Mouse (Mus musculus) gastrocnemius, postnatal 10 days (tissue): ENCODE results near the gene Itsn2. TPM values are rescaled to one million over a fixed set of nuclear protein-coding genes. Genes with fewer than 3 reads are reported as not detected.
"Not testable (repeated sequence)": the region's sequence is repeated elsewhere in the genome, so short reads cannot be mapped to it uniquely, and the experiment has no call there.

Source experiments
- DNase-seq: peaks from one replicate; pipeline ENCODE4 v3.0.0; 2021; ENCODE audit warnings: mixed read lengths
- long read RNA-seq, 2 experiments: library from polyadenylated mRNA; stranded (forward); transcript quantifications; one replicate each; pipeline ENCODE4 v2.0.0; 2021
- total RNA-seq, 2 experiments: library from RNA; stranded (reverse); gene quantifications; 2 replicates each; pipeline ENCODE4 v1.2.3; 2021

The Itsn2 gene
- total RNA-seq = 10 to 100 TPM; 24.5 to 33.2 TPM
- long read RNA-seq, experiment 1, full-length matches to known transcripts = 3 of 9 reads
- long read RNA-seq, experiment 1, partial matches to known transcripts = 1 of 9 reads
- long read RNA-seq, experiment 1, other reads (novel, unspliced or antisense) = 5 of 9 reads
- long read RNA-seq, experiment 2, full-length matches to known transcripts = 4 of 7 reads
- long read RNA-seq, experiment 2, partial matches to known transcripts = 1 of 7 reads
- long read RNA-seq, experiment 2, other reads (novel, unspliced or antisense) = 2 of 7 reads

DNA sequence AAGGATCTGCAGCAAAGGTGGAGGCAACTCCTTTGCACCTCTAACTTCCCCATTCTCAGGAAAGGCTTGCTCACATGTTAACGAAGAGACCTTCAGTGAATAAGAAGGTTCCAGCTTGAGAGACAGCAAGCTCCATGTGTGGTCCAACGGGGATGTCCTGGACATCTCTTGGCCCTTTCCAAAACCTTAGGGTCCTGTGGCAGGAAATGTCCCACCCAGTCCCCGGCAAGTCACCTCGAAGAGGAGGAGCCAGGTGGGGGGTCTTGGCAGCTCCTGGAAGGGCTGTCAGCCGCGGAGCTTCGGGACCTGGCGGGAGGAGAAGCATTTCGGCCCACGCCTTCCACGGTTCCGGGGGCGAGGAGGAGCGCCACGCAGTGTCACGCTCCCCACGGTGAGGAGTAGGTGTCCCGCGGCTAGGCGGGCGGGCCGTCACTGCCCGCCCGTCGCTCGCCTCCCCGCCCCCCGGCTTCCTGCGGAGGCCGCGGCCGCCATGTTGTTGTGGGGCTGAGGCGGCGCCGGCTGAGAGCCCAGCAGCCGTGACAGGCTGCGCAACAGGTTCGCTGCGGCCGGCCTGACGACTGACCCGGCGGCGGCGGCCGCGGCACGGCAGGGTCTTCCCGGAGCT is at the start of gene Itsn2, which contains the start of gene Gm3625:
Gene Itsn2 (plus strand): TSS at position 98 of the 625 bp plus-strand sequence.
Gene Gm3625 (minus strand): TSS at position 387 of the 625 bp plus-strand sequence.
- peak; percentile 77 for DNase-seq

DNA sequence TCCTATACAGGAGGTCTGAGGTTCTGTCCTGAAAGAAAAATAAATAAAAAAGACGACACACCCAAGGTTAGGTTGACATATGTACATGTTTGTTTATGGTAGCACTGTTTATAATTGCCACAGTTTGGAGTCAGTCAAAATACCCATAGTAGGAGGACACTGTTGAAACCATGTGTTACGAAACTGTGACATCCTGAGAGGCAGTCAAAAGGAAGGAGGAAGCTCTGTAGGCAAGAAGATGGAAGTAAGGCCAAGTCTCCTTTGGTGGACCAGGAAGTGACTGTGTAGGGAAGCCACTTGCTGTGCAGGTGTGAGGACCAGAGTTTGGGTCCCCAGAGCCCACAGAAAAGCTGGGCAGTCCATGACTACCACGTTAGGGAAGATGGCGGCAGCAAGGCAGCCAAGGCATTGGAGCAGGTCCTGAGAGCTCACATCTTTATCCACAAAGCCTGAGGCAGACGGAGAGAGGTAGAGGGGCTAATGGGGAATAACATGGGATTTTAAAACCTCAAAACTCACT is 48.0 kb upstream of the Itsn2 start:
- DNase-seq = no peak

DNA sequence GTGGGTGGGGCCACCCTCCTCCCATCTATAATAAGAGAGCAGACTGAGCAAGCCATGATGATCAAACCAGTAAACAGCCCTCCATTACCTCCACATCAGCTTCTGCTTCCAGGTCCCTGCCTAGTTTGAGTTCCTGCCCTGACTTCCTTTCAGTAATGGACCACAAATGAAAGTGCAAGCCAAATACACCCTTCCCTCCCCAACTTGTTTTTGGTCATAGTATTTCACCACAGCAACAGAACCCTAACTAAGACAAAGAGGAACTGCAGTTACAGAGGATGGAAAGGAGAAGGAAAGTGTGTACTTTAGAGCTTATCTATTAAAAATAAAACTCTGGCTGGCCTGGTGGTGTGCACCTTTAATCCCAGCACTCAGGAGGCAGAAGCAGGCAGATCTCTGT is 47.0 kb upstream of the Itsn2 start:
- DNase-seq = no peak

DNA sequence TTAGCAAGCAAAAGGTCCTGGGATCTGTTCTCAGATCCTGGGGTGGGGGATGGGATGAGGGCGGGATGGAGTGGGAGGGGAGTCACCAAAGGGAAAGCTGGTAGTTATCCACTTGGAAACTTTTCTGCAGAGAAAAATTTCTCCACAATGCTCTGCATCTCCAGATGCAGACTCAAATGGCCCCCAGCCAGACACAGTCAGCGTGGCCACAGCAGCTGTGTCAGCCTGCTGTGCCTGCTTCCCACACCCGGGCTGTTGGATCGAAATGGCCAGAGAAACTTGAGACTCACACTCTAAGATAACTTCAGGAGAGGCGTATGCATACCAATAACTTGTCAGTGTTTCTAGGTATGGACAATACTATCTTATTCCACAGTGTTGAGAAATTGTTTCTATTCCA is 45.9 kb upstream of the Itsn2 start:
- peak; percentile 81 for DNase-seq

DNA sequence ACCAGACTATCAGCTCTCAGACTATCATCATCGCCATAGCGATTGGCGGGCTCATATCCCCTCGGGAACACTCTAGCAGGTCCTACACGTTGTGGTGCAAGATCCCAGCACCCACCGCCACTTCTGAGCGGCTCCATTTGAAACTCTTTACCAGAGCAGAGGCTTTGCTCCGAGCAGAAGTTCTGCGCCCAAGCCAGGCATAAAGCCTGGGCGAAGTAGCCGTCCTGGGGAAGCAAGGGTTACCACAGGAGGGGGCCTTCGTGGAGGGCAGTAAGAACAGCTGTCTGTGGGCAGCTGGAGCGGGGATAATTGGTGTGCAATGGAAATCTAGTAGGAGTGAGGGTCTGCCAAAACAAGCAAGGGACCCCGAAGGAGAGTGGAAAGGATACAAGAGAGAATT is 44.9 kb upstream of the Itsn2 start:
- peak; percentile 12 for DNase-seq

DNA sequence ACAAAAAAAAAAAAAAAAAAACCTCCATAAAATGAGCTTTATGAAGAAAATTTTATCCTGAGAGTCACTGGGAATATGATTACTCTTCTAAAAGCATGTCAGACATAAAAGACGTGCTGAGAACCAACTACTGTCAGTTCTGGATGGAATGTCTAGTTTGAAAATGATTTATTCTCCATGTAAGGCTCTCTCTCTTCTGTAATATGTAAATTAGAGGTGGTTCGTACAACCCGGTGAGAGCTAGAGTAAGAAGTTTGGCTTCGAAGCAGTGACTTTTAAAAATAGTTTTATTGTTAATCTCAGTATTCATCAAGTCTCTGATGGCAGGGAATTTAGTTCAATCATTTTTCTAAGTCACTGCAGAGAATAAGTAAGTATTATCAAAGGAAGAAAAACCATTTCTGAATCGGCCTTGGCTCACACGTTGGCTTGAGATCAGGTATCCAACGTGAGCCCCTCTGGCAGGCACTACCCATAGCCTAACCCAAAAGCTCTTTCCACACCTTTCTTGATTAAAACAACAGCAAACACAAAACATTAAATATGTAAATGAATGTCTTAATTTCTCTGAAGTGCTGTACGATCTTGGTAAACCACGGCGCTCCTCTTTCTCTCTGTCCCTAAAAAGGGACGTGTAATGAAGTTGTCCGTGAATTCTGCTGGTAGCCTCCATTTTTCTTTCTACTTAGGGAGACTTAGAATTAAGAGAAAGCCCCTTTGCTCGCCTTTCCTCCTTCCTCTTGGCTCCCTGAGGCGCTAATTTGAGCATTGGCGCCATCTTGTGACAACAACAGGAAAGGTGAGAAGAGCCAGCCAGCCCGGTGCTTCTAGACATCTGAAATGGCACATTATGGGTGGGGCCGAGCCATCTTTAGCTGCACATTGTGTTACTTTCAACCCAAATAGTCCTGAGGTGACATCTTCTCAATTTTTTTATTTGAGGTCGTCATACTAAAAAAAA is 44.1 kb upstream of the Itsn2 start:
- peak; percentile 73 for DNase-seq

DNA sequence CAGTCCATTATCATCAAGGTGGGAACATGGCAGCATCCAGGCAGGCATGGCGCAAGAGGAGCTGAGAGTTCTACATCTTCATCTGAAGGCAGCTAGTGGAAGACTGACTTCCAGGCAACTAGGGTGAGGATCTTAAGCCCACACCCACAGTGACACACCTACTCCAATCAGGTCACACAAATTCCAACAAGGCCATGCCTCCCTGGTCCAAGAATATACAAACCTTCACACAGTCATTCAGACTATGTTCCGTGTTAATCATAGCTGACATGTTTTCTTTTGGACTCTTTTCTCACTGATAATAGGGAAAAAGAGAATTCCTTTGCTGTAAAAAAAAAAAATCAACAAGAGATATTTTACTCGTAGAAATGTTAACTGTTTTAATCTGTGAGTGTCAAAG is 38.7 kb upstream of the Itsn2 start:
- not testable (repeated sequence) for DNase-seq

DNA sequence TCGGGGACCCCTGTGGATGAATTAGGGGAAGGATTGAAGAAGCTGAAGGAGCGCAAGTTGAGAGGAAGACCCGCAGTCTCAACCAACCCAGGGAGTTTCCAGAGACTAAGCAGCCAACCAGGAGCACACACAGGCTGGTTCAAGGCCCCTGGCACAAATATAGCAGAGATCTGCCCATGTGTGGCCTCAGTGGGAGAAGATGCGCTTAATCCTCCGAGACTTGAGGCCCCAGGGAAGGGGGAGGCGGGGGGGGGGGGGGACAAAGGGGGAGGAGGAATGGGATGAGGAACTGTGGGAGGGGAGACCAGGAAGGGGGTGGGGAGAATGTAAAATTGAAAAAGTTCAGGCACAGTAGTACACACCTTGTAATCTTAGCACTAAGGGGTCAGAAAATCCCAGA is 37.0 kb upstream of the Itsn2 start:
- no peak for DNase-seq

DNA sequence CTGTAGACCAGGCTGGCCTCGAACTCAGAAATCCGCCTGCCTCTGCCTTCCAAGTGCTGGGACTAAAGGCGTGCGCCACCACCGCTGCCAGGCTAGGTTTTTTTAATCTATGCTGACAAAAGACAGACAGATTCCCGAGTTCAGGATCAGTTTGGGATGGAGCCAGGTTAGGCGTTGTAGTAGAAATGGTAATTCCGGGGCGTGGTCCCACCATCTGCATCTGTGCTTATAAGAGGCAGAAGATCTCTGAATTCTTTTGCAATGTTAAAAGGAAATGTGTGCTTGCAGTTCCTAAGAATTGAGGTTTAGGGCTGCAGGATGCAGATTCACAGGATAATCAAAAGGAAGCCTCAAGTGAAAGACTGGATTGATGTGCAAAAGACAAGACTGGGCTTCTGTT is 35.5 kb upstream of the Itsn2 start:
- DNase-seq = no peak

DNA sequence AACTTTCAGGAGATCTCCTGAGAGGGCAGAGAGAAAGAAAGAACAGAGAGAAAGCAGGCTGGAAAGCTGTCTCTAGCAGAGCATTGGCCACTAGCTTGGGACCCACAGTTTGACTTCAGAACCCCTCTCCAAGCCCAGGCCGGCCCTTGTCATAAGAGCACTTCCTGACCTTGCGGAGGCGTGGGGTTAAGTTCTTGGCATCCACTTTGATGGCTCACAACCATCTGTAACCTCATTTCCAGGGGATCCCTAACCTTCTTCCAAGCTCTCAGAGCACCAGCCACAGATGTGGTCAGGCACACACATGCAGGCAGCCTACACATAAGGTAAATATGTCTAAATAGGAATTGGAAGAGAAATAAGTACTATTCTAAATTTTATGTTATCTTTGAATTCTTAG is 35.0 kb upstream of the Itsn2 start:
- DNase-seq = no peak

DNA sequence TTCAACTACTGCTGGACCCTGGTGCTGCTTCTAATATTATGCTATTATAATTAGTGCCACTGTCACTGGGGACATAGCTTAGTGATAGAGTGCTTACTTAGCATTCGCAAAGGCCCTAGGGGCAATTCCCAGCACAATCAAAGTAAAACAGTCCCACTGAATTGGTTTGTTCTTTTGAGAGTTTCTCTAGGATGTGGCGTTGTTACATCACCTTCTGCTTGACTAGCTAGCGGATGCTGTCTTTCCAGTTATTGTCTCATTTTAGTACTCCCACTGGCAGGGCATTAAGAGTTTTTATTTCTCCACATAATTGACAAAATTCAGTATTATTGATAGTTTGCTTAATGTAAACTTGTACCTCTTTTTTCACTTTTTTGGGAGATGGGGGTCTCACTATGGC is 34.4 kb upstream of the Itsn2 start:
- DNase-seq = no peak

DNA sequence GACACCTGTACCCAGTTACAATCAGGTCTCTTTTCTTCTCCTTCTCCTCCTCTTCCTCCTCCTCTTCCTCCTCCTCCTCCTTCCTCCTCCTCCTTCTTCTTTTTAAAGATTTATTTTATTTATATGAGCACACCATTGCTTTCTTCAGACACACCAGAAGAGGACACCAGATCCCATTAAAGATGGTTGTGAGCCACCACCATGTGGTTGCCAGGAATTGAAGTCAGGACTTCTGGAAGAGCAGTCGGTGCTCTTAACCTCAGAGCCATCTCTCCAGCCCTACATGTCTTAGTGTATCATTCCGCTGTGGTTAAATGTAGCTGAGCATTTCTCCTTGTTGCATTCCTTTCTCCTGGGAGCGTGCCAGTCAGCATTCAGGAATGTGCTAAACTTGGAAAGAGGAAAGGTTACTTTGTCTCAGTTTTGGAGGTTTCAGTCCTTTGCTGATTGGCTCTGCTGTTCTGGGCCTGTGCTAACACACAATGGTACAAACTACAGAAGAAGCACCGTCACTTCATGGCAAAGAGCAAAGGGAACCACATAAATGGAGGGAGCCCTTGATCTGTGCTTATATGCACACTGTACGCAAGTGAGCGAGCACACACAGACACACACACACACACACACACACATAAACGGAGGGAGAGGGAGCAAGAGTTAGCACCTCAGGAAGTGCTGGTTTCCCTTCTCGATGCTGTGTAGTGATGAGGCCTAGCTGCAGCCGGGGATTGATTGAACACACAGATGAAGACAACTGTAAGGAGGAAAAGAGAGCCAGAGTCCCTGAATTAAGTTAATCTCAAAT is 33.8 kb upstream of the Itsn2 start:
- DNase-seq = peak; percentile 16

DNA sequence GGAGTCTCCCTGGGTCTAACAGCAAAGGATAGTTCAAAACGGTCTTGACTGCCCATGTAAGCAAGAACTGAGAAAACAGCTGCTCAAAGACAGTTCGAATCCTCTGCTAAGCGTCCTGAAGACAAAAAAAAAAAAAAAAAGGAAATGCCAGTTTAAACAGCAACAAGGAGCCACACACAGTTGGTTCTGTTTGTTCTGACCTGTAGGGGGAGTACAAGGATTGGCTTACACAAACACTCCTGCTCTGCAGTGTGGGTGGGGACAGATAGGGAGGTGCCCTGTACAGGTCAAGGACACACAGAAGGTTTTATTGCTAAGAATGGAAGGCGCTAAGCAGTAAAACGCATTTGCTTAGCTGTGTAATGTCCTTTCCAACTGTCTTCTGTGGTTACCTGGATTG is 20.6 kb upstream of the Itsn2 start:
- no peak for DNase-seq

DNA sequence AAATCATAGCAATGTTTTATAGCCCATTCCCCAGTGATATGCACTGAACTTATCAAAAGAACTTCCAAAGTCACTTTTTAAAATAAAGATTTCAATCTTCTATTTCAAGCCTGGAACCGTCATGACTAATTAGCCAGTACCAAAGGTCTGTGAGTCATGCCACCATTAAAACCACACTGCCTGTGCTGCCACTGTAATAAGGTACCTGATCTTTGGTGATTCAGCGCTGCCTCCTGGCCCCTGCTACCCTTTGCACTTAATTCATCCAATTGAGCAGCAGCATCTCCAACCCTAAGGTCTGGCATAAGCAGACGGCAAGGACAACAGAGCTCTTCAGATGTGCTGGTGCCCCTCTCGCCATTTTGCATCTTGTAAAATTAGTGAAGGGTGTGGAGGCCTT is 18.4 kb upstream of the Itsn2 start:
- no peak for DNase-seq

DNA sequence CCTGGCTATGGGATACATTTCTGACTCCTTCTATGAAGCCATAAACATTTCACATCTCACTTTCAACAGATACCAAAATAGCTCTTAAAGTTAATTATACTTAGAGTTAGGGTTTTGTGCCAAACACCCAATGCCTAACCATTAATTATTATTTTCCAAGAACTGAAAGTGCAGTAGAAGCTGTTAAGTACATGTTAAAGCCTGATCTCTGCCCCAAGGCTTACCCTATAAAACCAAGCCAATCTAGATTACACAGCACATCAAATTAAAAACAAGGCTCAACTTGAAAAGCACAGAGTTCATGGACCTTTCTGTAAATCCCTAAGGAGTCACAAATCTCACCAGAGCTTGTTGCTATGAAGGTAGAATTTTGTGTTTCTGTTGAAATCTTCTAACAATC is 10.1 kb upstream of the Itsn2 start:
- DNase-seq = no peak

DNA sequence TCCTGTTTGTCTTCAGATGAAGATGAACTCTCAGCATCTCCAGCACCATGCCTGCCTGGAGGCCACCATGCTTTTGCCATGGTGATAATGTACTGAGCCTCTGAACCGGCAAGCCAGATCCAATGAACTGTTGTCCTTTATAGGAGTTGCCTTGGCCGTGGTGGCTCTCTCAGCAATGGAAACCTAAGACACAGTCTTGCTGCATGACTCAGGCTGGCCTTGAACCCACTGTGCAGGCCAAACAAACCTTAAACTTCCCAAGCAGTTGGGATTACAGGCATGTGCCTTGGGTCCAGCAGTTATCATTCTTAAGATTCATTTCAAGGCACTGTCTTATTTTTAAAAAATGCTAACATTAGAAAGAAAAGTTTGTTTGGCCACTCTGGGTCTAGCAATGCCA is 4.6 kb upstream of the Itsn2 start:
- DNase-seq = no peak

DNA sequence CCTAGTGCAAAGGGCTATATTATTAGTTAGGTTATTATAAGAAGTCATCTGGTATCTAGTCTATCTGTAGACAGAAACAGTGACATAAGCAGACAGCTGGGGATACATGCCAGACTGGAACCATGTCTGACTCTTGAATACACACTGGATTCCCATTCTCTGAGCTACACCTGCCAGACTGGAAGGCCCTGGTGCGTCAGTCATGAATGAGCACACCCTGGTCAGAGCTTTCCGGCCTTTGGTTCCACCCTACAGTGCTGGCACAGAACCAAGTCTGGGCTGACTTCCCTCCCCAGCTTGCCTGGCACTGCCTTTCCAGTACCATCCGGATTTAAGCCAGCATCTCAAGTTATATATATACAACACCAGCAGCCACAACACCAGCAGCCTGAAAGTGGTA is 3.8 kb upstream of the Itsn2 start:
- DNase-seq = peak; percentile 43

DNA sequence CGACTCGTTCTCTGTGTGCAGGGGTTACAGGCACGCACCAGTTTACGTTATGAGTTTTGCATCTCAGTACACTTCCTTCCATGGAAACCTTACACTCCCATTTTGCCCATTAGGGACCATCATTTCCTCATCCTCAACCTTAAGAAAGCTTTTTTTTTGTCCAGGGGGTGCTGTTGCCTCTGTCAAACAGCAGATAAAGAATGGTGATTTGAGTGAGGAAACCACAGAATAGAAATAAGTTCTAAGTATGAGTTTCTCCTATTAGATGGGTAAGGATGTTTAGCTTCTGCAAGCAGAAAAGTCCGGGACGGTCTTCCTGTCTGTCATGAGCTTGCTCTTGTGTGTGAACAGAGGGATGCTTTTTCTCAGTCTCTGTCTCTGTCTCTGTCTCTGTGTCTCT is 413 bp upstream of the Itsn2 start:
- no peak for DNase-seq

DNA sequence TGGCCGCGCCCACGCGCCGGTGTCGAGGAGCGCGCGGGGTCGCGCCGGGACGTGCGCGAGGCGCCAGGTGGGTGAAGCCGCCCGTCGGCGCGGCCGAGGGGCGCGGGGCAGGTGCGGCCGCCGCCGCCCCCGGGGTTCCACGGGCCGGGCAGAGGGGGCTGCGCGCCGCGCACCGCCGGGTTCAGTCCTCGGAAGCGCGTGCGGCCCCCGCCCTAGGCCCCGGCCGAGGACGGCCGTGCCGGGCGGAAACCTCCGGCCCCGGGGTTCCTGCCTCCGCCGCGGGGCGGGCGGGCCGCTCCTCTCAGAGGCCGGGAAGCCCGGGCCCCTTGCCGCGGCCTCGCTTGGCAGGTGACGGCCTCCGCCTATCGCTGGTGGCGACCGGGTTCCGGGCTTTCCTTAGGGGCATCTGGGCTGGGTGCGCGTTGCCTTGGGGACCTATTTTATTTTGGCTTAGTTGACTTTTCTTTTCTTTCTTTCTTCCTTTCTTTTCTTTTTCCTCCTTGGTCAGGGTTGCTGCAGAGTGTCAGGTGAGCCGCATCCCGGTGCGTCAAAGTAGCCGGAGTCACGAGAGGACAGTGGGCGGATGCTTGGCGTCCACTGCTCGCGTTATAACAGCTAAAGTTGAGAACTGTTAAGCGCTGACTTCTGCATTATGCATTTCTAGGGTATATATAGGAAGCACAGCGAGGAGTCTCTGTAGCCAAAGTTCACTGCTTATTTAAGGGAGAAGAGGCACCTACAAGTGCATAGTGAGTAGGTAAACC is 910 bp downstream of the Itsn2 start:
- peak; percentile 64 for DNase-seq

DNA sequence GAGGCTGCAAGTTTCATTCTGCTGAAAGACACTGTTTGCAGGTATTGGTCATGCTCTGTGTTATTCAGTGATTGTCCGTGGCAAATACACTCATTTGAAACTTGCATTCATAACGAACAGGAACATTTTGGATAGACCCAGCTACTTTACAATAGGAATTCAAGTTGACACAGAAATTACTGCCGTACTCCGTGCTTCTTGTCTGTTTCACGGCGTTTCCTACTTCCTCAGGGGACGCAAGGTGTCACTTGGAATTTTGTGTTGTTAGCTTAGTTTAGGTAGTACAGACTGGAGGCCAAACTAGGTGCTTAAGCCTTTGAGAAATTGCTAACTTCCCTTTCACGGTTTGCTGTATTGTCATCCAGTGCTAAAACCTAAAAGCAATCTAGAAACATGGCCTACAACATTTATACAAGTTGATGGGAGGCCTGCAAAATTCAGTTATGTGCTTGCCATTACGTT is 1.5 kb downstream of the Itsn2 start:
- no peak for DNase-seq

DNA sequence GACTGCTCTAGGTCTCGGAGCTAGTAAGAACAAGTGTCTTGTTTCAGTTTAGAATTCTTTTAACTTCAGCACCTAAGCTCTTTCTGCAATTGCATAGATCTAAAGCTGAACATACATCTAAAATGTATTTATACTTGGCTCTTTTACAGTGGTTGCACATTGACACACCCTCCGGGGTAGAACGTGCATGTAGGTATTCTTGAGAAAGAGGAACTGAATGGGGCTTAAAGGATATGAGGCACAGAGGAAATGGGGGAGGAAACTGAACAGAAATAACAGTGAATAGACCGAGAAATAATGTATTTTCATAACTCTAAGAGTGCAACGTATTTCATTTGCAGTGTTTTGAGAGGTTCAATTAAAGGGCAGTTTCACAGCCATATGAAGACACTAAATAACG is 2.6 kb downstream of the Itsn2 start:
- no peak for DNase-seq
